Mouse (Mus musculus) cerebellum, adult 2 months (tissue): ENCODE data around the gene Tgfbr3l. TPM values are rescaled to one million over a fixed set of nuclear protein-coding genes. Genes with fewer than 3 reads are reported as not detected.

Source experiments
- DNase-seq, 2 experiments: peaks; one replicate each; pipeline ENCODE4 v3.0.0; 2021
- H3K27ac ChIP-seq: fragments of 200-500 bp; 2 replicates; pipeline ENCODE4 v1.5.1; 2012; ENCODE audit warnings: low read length, control low read depth, inconsistent platforms; ENCODE audit not compliant: insufficient read depth
- H3K27me3 ChIP-seq: fragments of 200-500 bp; 2 replicates; pipeline ENCODE4 v1.6.1; 2012; ENCODE audit warnings: inconsistent platforms, mild to moderate bottlenecking, low read length, moderate library complexity; ENCODE audit not compliant: control insufficient read depth, insufficient read depth
- H3K4me1 ChIP-seq: fragments of 200-500 bp; 2 replicates; pipeline ENCODE4 v1.6.1; 2011; ENCODE audit warnings: low read length; ENCODE audit not compliant: control insufficient read depth, insufficient read depth
- H3K4me3 ChIP-seq: fragments of 200-500 bp; replicated peaks from 2 replicates; pipeline ENCODE3; 2011; ENCODE audit warnings: mild to moderate bottlenecking, low read depth, low read length, control low read depth; ENCODE audit not compliant: insufficient read depth
- CTCF ChIP-seq: fragments of 200-500 bp; IDR thresholded peaks from 2 replicates; pipeline ENCODE4 v1.5.1; 2011; ENCODE audit warnings: low read depth, mild to moderate bottlenecking, control low read depth, low read length, moderate library complexity, borderline replicate concordance; ENCODE audit not compliant: insufficient read depth
- POLR2A ChIP-seq: fragments of 200-500 bp; IDR thresholded peaks from 2 replicates; pipeline ENCODE4 v1.6.1; 2011; ENCODE audit warnings: low read length, control low read depth, borderline replicate concordance; ENCODE audit not compliant: insufficient read depth
- WGBS: fragments of 180-500 bp; shearing (Covaris S2); methylation state at CpG from one replicate; pipeline ENCODE4 v1.1.7; 2018; 5-methylcytosine and 5-hydroxymethylcytosine counted together
- polyA plus RNA-seq: library from polyadenylated mRNA; depleted of rRNA; stranded (reverse); fragments of >200 nt; gene quantifications from 2 replicates; pipeline ENCODE4 v1.2.3, GENCODE M21; 2012

The Tgfbr3l gene
- polyA plus RNA-seq, 1 experiment: 32.6 TPM

DNA sequence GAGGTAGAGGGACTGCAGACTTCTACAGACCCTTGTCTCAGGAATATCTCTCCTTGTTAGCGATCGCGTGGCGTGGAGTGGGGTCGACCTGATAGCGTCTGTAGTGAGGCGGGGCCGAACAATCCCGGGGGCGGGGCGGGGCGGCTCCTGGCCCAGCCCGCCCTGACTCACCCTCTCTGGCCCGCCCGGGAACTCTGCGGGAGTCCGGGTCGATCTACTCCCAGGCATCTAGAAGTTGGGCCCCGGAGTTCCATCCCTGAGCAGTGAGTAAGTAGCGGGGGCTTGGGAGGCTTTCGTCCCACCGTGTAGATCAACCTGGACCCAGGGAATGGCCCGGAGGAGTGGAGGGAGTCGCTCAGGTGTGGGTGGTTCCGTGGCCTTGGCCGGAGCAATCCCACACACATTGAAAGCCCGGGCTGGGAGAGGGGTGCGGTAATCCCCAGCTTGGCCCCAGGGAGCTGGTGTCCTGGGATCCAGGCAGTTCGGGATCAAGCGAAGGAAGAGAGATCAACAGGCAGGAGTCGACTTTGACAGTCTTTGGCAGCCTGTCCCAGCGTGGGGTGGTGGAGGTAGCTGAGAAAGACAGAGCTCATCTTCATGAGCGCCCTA, 21.2 kb upstream of the Tgfbr3l start, which contains the start of gene Lrrc8e:
TSS of gene Lrrc8e (plus strand) at position 89 of the 609 bp plus-strand sequence.
- H3K4me3 ChIP-seq: peak within 1 kb of the TSS; percentile 22
- 8% methylated on average over 33 of the region's 33 CpGs for WGBS
- no peak within 1 kb of the TSS for H3K27ac ChIP-seq
- no peak for DNase-seq
- H3K27me3 ChIP-seq: no peaks in the 10 kb centered on the region; the same call in 1 of the 2 replicates
- no peaks in the 10 kb centered on the region for H3K4me1 ChIP-seq
- TF ChIP-seq CTCF (no peak), POLR2A (no peak)

DNA sequence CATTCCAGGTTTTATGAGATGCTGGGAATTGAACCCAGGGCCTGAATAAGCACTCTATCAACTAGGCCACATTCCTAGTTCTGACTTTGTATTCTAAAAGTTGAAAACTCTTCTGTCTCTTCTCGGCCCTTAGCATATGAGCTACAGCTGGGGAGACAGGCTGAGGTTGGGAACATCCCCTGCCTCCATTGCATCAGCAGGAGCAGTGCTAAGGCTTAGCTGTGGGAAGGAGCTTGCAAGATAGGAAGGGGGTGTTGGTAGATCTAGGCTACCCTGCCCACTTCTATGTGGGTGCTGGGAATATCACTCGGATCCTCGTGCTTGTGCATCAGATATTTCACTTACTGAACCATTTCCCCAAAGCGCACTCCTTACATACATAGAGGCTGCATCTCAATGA, 20.1 kb upstream of the Tgfbr3l start:
- H3K27me3 ChIP-seq: no peaks in the 10 kb centered on the region; the same call in 1 of the 2 replicates
- no peak for TF ChIP-seq POLR2A
- no peak for TF ChIP-seq CTCF
- H3K4me1 ChIP-seq: no peaks in the 10 kb centered on the region
- no peak for DNase-seq
- no peak overlapping the region for H3K27ac ChIP-seq
- 93% methylated on average over 4 of the region's 4 CpGs for WGBS
- H3K4me3 ChIP-seq: no peak overlapping the region

DNA sequence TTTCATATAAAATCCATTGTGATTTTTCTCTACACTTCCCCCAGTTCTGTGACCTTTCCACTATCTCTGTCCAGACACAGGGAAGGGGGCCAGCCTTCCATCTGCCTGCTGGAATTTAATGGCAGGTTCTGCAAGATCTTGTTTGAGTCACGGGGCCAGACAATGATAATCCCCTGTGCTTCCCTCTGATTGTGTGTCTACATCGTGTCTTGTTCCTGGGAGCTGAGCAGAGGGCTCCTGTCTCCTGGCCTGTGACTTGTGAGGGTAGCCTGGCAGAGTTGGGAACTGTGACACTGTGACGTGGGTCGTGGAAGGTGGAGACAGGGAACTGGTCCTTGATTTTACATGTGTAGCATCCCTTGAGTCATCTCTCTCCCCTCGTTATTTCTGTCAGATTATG, 18.2 kb upstream of the Tgfbr3l start:
- Histone ChIP-seq H3K27ac (no peak overlapping the region), H3K4me1 (no peaks in the 10 kb centered on the region), H3K4me3 (no peak overlapping the region), H3K27me3 (no peaks in the 10 kb centered on the region; the same call in 1 of the 2 replicates)
- DNase-seq: no peak
- TF ChIP-seq CTCF (no peak), POLR2A (no peak)
- 72% methylated on average over 5 of the region's 5 CpGs for WGBS

DNA sequence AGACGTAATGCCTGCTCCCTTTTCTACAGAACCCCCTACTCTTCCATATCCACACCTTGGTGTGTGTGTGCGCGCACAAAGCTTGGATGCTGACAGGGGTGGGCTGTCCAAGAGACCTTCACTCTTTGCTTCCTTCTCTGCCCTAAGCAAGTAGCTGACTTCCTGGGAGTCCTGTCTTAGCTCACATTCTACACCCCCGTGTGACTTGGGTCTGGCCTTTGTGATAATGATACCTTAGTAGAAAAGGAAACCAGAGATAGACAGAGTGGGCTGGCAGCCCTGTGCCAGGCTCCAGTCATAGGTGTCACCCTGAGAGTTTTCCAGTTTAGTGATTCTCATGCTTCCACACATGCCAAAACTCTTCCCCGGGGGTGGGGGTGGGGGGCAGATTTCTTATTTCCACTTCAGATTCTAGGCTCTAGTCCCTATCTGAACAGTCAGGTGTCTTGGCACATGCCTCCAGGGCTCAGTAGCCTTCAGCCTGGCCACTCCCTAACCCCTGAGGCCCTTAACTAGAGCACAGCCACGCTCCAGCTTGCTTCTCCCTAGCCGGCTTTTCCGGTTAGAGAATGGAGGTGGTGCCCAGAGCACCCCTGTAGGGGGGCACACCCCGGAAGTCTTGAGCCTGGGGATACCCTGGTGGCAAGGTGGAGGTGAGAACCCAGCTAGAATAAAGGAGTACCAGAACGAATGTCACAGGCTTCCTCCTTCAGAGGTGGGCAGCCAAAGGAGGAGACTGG, 17.2 kb upstream of the Tgfbr3l start:
- no peak overlapping the region for H3K27ac ChIP-seq
- 59% methylated on average over 10 of the region's 10 CpGs for WGBS
- H3K4me1 ChIP-seq: no peaks in the 10 kb centered on the region
- no peak overlapping the region for H3K4me3 ChIP-seq
- DNase-seq: no peak
- H3K27me3 ChIP-seq: no peaks in the 10 kb centered on the region; the same call in 1 of the 2 replicates
- no peak for TF ChIP-seq CTCF

DNA sequence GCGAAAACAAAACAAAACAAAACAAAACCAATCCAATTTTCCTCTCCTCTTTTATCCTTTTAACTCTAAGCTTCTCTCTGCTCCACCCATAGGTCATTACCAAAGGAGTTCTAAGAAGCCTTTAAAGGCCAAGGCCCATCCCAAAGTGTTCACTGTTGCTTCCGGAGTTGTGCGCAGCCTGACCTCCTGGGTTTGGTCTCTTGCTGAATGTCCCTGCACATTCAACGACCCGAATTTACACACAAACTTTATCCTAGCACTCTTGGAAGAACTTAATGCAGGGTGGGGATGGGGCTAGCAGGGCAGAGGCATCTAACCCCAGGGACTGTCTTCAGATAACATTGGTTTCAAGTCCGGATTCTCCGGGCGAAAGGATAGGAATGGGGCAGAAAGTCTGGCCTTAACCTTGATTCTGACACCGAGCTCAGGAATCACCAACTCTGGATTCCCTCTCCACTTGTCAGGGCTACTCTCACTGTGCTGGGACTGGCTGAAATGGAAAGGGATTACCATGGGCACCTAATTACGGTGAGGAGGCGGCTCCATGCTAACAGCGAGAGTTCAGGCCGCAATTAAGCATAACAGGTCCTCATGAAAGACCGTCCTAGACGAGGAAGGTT, 10.1 kb upstream of the Tgfbr3l start:
- H3K4me1 ChIP-seq: peaks cover 5% of the 10 kb centered on the region
- 16% methylated on average over 15 of the region's 15 CpGs for WGBS
- H3K27ac ChIP-seq: peak overlapping the region; percentile 82
- H3K4me3 ChIP-seq: peak overlapping the region; percentile 83
- no peak for DNase-seq
- no peaks in the 10 kb centered on the region for H3K27me3 ChIP-seq
- TF ChIP-seq POLR2A (no peak), CTCF (no peak)

DNA sequence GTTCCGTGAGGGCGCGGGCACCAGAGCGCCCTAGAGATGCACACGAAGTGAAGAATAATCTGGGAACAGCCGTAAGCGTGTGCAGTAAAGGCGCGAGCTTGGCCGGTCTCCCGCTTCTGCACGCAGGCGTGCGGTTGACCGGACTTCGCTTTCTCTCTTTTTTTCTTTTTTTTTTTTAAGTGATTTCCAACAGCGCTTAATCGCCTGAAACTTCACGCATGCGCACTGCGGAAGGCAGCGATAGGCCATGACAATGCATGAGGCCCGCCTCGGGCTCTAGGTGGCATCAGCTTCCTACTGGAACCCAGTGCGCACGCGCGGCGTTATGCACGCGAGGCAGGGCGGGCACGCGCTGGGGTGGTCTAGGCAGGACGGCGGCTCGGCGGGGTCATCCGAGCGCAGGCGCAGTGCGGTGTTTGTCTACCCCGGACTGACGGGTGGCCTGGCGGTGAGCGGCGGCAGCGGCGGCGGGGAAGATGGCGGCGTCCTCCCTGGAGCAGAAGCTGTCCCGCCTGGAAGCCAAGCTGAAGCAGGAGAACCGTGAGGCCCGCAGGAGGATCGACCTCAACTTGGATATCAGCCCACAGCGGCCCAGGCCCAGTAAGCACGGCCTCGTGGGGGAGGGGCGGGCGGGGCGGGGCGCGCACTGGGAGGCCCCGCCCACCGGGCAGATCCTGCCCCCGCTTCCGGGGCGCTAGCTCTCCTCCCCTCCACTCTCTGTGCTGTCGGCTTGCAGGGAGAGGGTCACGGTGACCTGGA, 9.4 kb upstream of the Tgfbr3l start, which contains the start of the genes Map2k7 and Gm49320:
TSS of gene Map2k7 (plus strand) at position 307 of the 759 bp plus-strand sequence.
TSS of gene Gm49320 (plus strand) at position 432 of the 759 bp plus-strand sequence.
- WGBS: under 1% methylated on average over 71 of the region's 71 CpGs
- TF ChIP-seq POLR2A: peak; percentile 61
- peak; percentile 60 for TF ChIP-seq CTCF
- Histone ChIP-seq H3K27ac (peak within 1 kb of the TSS; percentile 82), H3K27me3 (no peaks in the 10 kb centered on the region), H3K4me1 (peaks cover 5% of the 10 kb centered on the region), H3K4me3 (peak within 1 kb of the TSS; percentile 83)
- peak; percentile 100 for DNase-seq

DNA sequence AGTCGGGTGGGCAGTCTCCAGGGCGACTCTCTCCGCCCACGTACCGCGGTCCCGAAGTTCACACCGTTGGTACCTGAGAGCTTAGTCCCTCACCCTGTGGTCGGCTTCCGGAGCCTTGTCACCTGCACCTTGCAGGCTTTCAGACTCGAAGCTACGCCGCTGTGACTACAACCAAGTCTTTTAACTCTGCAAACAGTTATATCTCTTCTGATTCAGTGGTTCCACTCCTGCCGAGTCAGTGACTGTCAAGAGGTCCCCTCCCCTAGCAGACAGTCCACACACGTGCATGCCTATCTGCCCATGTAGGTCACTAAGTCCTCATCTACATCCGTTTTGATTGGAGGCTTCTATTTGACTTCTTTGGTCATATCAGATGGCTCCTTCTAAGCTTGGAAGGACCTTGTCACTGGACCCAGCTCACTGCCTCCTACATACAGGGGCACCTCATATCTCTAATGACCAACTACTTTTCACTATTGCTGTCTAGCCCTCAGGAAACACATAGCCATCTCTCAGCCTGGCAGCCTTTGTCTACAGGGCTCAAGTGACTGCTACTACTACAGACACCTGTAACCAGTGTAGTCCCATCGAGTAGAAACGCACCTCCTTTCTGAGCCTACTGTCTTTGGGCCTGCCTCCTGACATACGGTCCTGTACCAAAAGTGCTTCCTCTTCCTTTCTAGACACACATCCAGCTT, 8.7 kb upstream of the Tgfbr3l start:
- DNase-seq: no peak
- WGBS: 8% methylated on average over 19 of the region's 19 CpGs
- H3K27ac ChIP-seq: peak overlapping the region; percentile 35; the same call in 1 of the 2 replicates
- peaks cover 5% of the 10 kb centered on the region for H3K4me1 ChIP-seq
- TF ChIP-seq POLR2A (no peak), CTCF (no peak)
- H3K27me3 ChIP-seq: no peaks in the 10 kb centered on the region
- peak overlapping the region; percentile 83 for H3K4me3 ChIP-seq
